11 mouse cellular contexts compared by ENCODE assay signal in the genomic region with DNA sequence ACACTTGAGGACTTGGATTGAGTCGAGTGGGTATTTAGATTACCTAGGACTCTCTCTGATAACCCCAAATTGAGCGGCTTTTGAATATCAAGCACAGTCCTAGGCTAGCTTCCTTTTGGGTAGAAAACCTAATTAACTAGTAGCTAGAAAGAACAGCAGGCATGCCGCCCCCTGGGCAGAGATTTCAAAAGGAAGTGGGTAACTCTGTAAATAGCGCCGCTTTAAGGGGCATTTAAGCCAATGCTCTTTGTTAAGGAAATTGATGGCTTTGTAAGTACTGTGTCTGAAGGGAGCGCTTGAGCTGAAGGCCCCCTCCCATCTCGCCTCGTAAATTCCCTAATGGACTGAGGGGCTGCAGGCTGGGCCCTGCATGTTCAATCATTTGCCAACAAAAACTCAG.
DNase-seq lines count a peak whose midpoint lies in the region; ATAC-seq and TF ChIP-seq lines count a peak whose summit lies in the region.
"Had no signal": no experiment of that assay in that cellular context is flagged by ENCODE, and none has a peak within 500 bp of the region (broad histone marks: within the 10 kb centered on the region; RNA-seq: fewer than 3 reads in every experiment).

No protein-coding gene starts in this region.

- no peak overlapping the region for H3K4me3 ChIP-seq in ES-E14 (ENCODE audit: insufficient read depth in 1 of 2, low read depth in 1 of 2, low read length in 2 of 2, poor library complexity in 1 of 2, severe bottlenecking in 1 of 2)
- H3K4me3 ChIP-seq in hindbrain, embryonic 12.5 days, result no peak overlapping the region
- no peak overlapping the region for H3K4me3 ChIP-seq in midbrain, embryonic 12.5 days
- H3K4me3 ChIP-seq: erythroblast, embryonic 14.5 days had no signal

- no peak overlapping the region for H3K9ac ChIP-seq in ES-E14 (ENCODE audit: insufficient read depth, low read depth, low read length, poor library complexity, severe bottlenecking)
- H3K9ac ChIP-seq in hindbrain, embryonic 12.5 days, result no peak overlapping the region
- H3K9ac ChIP-seq in midbrain, embryonic 12.5 days (replicated peaks), result no peak overlapping the region

- H3K9me3 ChIP-seq in ES-E14 (ENCODE audit: control insufficient read depth, insufficient read depth, low read depth, low read length), result no peaks in the 10 kb centered on the region
- H3K9me3 ChIP-seq in hindbrain, embryonic 12.5 days (replicated peaks), result no peaks in the 10 kb centered on the region
- no peaks in the 10 kb centered on the region for H3K9me3 ChIP-seq in midbrain, embryonic 12.5 days

- whole genome bisulfite sequencing in hindbrain, embryonic 12.5 days, result 2% methylated on average over 8 of the region's 8 CpGs
- 1% methylated on average over 8 of the region's 8 CpGs for WGBS in midbrain, embryonic 12.5 days

- no peaks in the 10 kb centered on the region for H3K36me3 ChIP-seq in ES-E14 (ENCODE audit: control insufficient read depth, insufficient read depth, low read length, poor library complexity, severe bottlenecking)
- no peaks in the 10 kb centered on the region for H3K36me3 ChIP-seq in hindbrain, embryonic 12.5 days
- H3K36me3 ChIP-seq in midbrain, embryonic 12.5 days, result no peaks in the 10 kb centered on the region

- intact Hi-C loops in left cerebral cortex, postnatal 36 days (cut with DNase I), result no loop called here

- no peak overlapping the region for H3K27ac ChIP-seq in ES-E14 (ENCODE audit: insufficient read depth, low read depth, low read length, poor library complexity, severe bottlenecking)
- H3K27ac ChIP-seq in hindbrain, embryonic 12.5 days, result no peak overlapping the region
- no peak overlapping the region for H3K27ac ChIP-seq in midbrain, embryonic 12.5 days (replicated peaks)

- peak; percentile 76; the same call in 1 of the 2 replicates for ATAC-seq in hindbrain, embryonic 12.5 days (ENCODE audit: low FRiP score)
- peak; percentile 86 for ATAC-seq in midbrain, embryonic 12.5 days (ENCODE audit: low FRiP score, low read depth)
- ATAC-seq: intestine, postnatal 0 days; lung, postnatal 0 days had no signal

- H3K4me2 ChIP-seq in hindbrain, embryonic 12.5 days (replicated peaks), result no peak overlapping the region
- peak overlapping the region; percentile 32 for H3K4me2 ChIP-seq in midbrain, embryonic 12.5 days (replicated peaks)

- H3K4me1 ChIP-seq in ES-E14 (ENCODE audit: control insufficient read depth in 2 of 2, insufficient read depth in 2 of 2, low read length in 2 of 2, poor library complexity in 1 of 2), result no peaks in the 10 kb centered on the region
- peaks cover 6% of the 10 kb centered on the region; the same call in 1 of the 2 replicates for H3K4me1 ChIP-seq in hindbrain, embryonic 12.5 days
- H3K4me1 ChIP-seq in midbrain, embryonic 12.5 days, result peaks cover 15% of the 10 kb centered on the region

- in situ Hi-C loops in ES-E14 (cut with MboI; ENCODE audit: low sequenced_read_pairs in 2 of 2, unreplicated experiment in 2 of 2), result no loop called here

- peaks cover 3% of the 10 kb centered on the region; the same call in 1 of the 2 replicates for H3K27me3 ChIP-seq in hindbrain, embryonic 12.5 days
- peaks cover 38% of the 10 kb centered on the region for H3K27me3 ChIP-seq in midbrain, embryonic 12.5 days

- peak; percentile 68 for DNase-seq in ES-E14 (ENCODE audit: low read depth, low spot score)
- DNase-seq in embryo, embryonic 11 days, result peak; percentile 73
- DNase-seq in thymus, postnatal 25 days, result no peak
- DNase-seq in thymus, postnatal 36 days, result no peak
- no peak for DNase-seq in frontal cortex, postnatal 36 days (ENCODE audit: low spot score in 2 of 2)
- no peak for DNase-seq in left cerebral cortex, postnatal 36 days (ENCODE audit: low spot score in 2 of 2)

TF ChIP-seq in ES-E14, 5 proteins besides CTCF, POLR2A, EP300 and RAD21:
- TF ChIP-seq ZC3H11A (IDR thresholded peaks at IDR 0.05; ENCODE audit: borderline replicate concordance, low read depth, low read length) (no peak), HCFC1 (IDR thresholded peaks at IDR 0.05; ENCODE audit: borderline replicate concordance, insufficient read depth, low read length) (no peak)

Comparison
In these comparisons a context has a peak if more than half of its experiments do, and no peak if none do; other contexts are left out.
1. DNase-seq: peak in ES-E14 (single experiment) and embryo, embryonic 11 days (single experiment); none in thymus, postnatal 25 days (single experiment), thymus, postnatal 36 days (0 of 2), frontal cortex, postnatal 36 days (0 of 2) and left cerebral cortex, postnatal 36 days (0 of 2).